Mouse (Mus musculus) adrenal gland, postnatal 25 days (tissue): ENCODE data around the gene Psmd7. TPM values are rescaled to one million over a fixed set of nuclear protein-coding genes. Genes with fewer than 3 reads are reported as not detected.

Experiments used
- microRNA-seq, 2 experiments: library from miRNA; unstranded; fragments of <30 nt; microRNA quantifications; one replicate each; pipeline ENCODE4 v1.2.0; 2021
- total RNA-seq: library from RNA; stranded (reverse); gene quantifications from 2 replicates; pipeline ENCODE4 v1.2.3, GENCODE M21; 2021

Psmd7 gene
- total RNA-seq, 1 experiment from 2014 or later: 109 TPM

Small RNA genes lying within 50 kb of the gene (microRNA-seq; reads per million reads assigned to microRNA genes)
- gene Mir140: 1,833 to 1,907 reads per million in 2 experiments

Other genes starting within 250 kb of the Psmd7 start
- gene Nqo1, start 185.3 kb downstream of the Psmd7 start, total RNA-seq: 4.6 and 6.2 TPM in 2 replicates
- 29.6 and 40.6 TPM in 2 replicates for gene Nob1, start 163.4 kb downstream of the Psmd7 start, total RNA-seq
- gene Wwp2, start 152.1 kb downstream of the Psmd7 start, total RNA-seq: 23.9 and 44.1 TPM in 2 replicates